In the genomic region with DNA sequence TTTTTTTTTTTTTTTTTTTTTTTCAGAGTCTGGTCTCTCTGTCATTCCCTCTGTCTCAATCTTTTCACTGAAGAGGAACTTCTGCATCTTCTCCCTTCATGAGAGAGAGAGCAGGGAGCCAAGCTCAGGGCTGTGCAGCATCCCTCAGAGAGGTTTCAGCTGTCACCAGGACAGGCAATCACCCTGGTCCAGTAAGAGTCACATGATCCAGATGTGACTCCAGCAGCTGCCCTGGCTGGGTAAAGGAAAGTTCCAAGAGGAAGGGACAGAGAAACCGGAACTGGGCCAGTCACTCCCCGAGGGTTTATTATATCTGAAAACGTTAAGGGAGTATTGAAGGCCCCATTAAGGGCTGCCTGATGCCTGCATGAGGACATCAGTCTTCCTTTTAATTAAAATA, we compare ENCODE assay signal across 18 mouse cellular contexts. TPM values are rescaled to one million over a fixed set of nuclear protein-coding genes. Genes with fewer than 3 reads are reported as not detected.
DNase-seq lines count a peak whose midpoint lies in the region; ATAC-seq and TF ChIP-seq lines count a peak whose summit lies in the region.
"Had no signal": no experiment of that assay in that cellular context is flagged by ENCODE, and none has a peak within 500 bp of the region (broad histone marks: within the 10 kb centered on the region; RNA-seq: fewer than 3 reads in every experiment).

No protein-coding gene starts in this region.

- H3K27me3 ChIP-seq in heart, postnatal 0 days (ENCODE audit: control insufficient read depth, insufficient read depth, low read length) = no peaks in the 10 kb centered on the region; the same call in 1 of the 2 replicates
- H3K27me3 ChIP-seq in forebrain, embryonic 11.5 days (ENCODE audit: control insufficient read depth, insufficient read depth, low read length) = no peaks in the 10 kb centered on the region
- H3K27me3 ChIP-seq: embryonic facial prominence, embryonic 15.5 days; forebrain, embryonic 12.5 days had no signal

- H3K9ac ChIP-seq in heart, postnatal 0 days (replicated peaks; ENCODE audit: low read depth, low read length) = no peak overlapping the region
- H3K9ac ChIP-seq in forebrain, embryonic 11.5 days (ENCODE audit: low read length) = no peak overlapping the region
- H3K9ac ChIP-seq: embryonic facial prominence, embryonic 15.5 days; forebrain, embryonic 12.5 days had no signal

- TF ChIP-seq CTCF in heart, postnatal 0 days (IDR thresholded peaks at IDR 0.05; ENCODE audit: low read depth) = no peak

- no peak overlapping the region for H3K4me3 ChIP-seq in heart, postnatal 0 days (ENCODE audit: low read depth, low read length)
- H3K4me3 ChIP-seq in forebrain, embryonic 11.5 days (ENCODE audit: low read depth, low read length) = no peak overlapping the region
- H3K4me3 ChIP-seq: embryonic facial prominence, embryonic 15.5 days; forebrain, embryonic 12.5 days; hindbrain, embryonic 10.5 days had no signal

- 36% methylated on average over 3 of the region's 3 CpGs for WGBS in heart, postnatal 0 days
- 13% methylated on average over 3 of the region's 3 CpGs for WGBS in forebrain, embryonic 11.5 days

- H3K27ac ChIP-seq in heart, postnatal 0 days (ENCODE audit: low read depth) = no peak overlapping the region
- H3K27ac ChIP-seq in forebrain, embryonic 11.5 days (ENCODE audit: low read depth, low read length) = no peak overlapping the region
- H3K27ac ChIP-seq: embryonic facial prominence, embryonic 15.5 days; forebrain, embryonic 12.5 days; hindbrain, embryonic 10.5 days had no signal

- no peaks in the 10 kb centered on the region for H3K9me3 ChIP-seq in heart, postnatal 0 days (replicated peaks; ENCODE audit: control insufficient read depth, low read length)
- H3K9me3 ChIP-seq in forebrain, embryonic 11.5 days (ENCODE audit: control insufficient read depth, low read length) = no peaks in the 10 kb centered on the region
- H3K9me3 ChIP-seq: embryonic facial prominence, embryonic 15.5 days; forebrain, embryonic 12.5 days; hindbrain, embryonic 10.5 days had no signal

- H3K4me2 ChIP-seq in heart, postnatal 0 days (ENCODE audit: low read depth, low read length) = no peak overlapping the region
- no peak overlapping the region for H3K4me2 ChIP-seq in forebrain, embryonic 11.5 days (ENCODE audit: low read depth, low read length, severe bottlenecking)
- H3K4me2 ChIP-seq: embryonic facial prominence, embryonic 15.5 days; forebrain, embryonic 12.5 days; liver, embryonic 11.5 days; midbrain, embryonic 11.5 days had no signal

- ATAC-seq in heart, postnatal 0 days (ENCODE audit: insufficient read depth, low read depth) = peak; percentile 67; the same call in 1 of the 2 replicates
- no peak for ATAC-seq in forebrain, embryonic 11.5 days (replicated peaks; ENCODE audit: low FRiP score)
- ATAC-seq: activated CD4-positive, CD25-positive, alpha-beta regulatory T cell, adult 4 months; inflammation-experienced regulatory T-cells, adult 6 months had no signal

- TF ChIP-seq EP300 in heart, postnatal 0 days (IDR thresholded peaks at IDR 0.05; ENCODE audit: low read depth) = no peak

- peak; percentile 6 for DNase-seq in kidney, adult 9 months
- no peak for DNase-seq in kidney, adult 18-20 months
- DNase-seq in forelimb bud, embryonic 11.5 days (ENCODE audit: low read depth, low spot score) = peak; percentile 11
- DNase-seq in heart, postnatal 0 days (ENCODE audit: low spot score) = no peak
- DNase-seq in kidney, postnatal 14 days = peak; percentile 20
- no peak for DNase-seq in forebrain, embryonic 11.5 days (ENCODE audit: low spot score)
- no peak for DNase-seq in T-cell, adult 2 months (ENCODE audit: low spot score)
- DNase-seq: adrenal gland, postnatal 25 days; cerebellum, adult 8-10 months had no signal

- no peaks in the 10 kb centered on the region for H3K4me1 ChIP-seq in heart, postnatal 0 days (ENCODE audit: control insufficient read depth, insufficient read depth)
- no peaks in the 10 kb centered on the region; the same call in 1 of the 2 replicates for H3K4me1 ChIP-seq in forebrain, embryonic 11.5 days (replicated peaks; ENCODE audit: control insufficient read depth, insufficient read depth, low read length)
- H3K4me1 ChIP-seq: embryonic facial prominence, embryonic 15.5 days; forebrain, embryonic 12.5 days had no signal

- H3K36me3 ChIP-seq in heart, postnatal 0 days (replicated peaks; ENCODE audit: control insufficient read depth, insufficient read depth, low read length) = no peaks in the 10 kb centered on the region
- H3K36me3 ChIP-seq in forebrain, embryonic 11.5 days (ENCODE audit: control insufficient read depth, insufficient read depth, low read length) = no peaks in the 10 kb centered on the region
- H3K36me3 ChIP-seq: embryonic facial prominence, embryonic 15.5 days; forebrain, embryonic 12.5 days; hindbrain, embryonic 10.5 days had no signal

RNA-seq across cellular contexts. Expression of gene Hivep3, which starts 25.8 kb away (rescaled TPM):
- total RNA-seq in heart, postnatal 0 days (2014; rRNA removed; ENCODE audit: low replicate concordance) = 2.3 and 10.4 TPM in 2 replicates
- polyA plus RNA-seq in heart, postnatal 0 days (2015; fragmentation: Nextera tagmentation; extraction: Ambion mirVana) = 5.8 and 6.6 TPM in 2 replicates
- polyA plus RNA-seq in forebrain, embryonic 11.5 days (2014; fragmentation: Nextera tagmentation; extraction: Ambion mirVana) = 2.2 and 2.8 TPM in 2 replicates

RNA-seq across cellular contexts. Expression of gene Guca2b, which starts 49.0 kb away (rescaled TPM):
- total RNA-seq in heart, postnatal 0 days (2014; rRNA removed; ENCODE audit: low replicate concordance) = not detected in 2 replicates
- not detected in 2 replicates for polyA plus RNA-seq in heart, postnatal 0 days (2015; fragmentation: Nextera tagmentation; extraction: Ambion mirVana)
- not detected in 2 replicates for polyA plus RNA-seq in forebrain, embryonic 11.5 days (2014; fragmentation: Nextera tagmentation; extraction: Ambion mirVana)
- total RNA-seq: adrenal gland, postnatal 25 days; layer of hippocampus, postnatal 10 days; left cerebral cortex, postnatal 14 days had no signal
- polyA plus RNA-seq: activated CD4-positive, CD25-positive, alpha-beta regulatory T cell, adult 4 months; embryonic facial prominence, embryonic 15.5 days; forebrain, embryonic 12.5 days; hindbrain, embryonic 10.5 days; inflammation-experienced regulatory T-cells, adult 6 months; midbrain, embryonic 11.5 days had no signal

Comparison
In these comparisons a context has a peak if more than half of its experiments do, and no peak if none do; other contexts are left out.
1. DNase-seq: peak in kidney, adult 9 months (single experiment), forelimb bud, embryonic 11.5 days (single experiment) and kidney, postnatal 14 days (single experiment); none in kidney, adult 18-20 months (single experiment), heart, postnatal 0 days (single experiment), forebrain, embryonic 11.5 days (single experiment) and T-cell, adult 2 months (single experiment).